Mouse (Mus musculus) hindbrain, embryonic 13.5 days (tissue): Measurements from ENCODE around the gene Plcb2. TPM values are rescaled to one million over a fixed set of nuclear protein-coding genes. Genes with fewer than 3 reads are reported as not detected.

ENCODE experiments used
- ATAC-seq: fragments of 200-750 bp; cut with Nextera tagmentation; 2 replicates; pipeline ENCODE4 v1.8.0; 2017; ENCODE audit warnings: moderate TSS enrichment; ENCODE audit not compliant: low FRiP score
- H3K27ac ChIP-seq: fragments of 300-500 bp; sonication (generic); 2 replicates; pipeline ENCODE4 v1.5.1; 2015; ENCODE audit warnings: inconsistent platforms, mild to moderate bottlenecking, moderate library complexity
- H3K27me3 ChIP-seq: fragments of 300-500 bp; sonication (generic); 2 replicates; pipeline ENCODE4 v1.6.1; 2015; ENCODE audit warnings: mild to moderate bottlenecking, inconsistent platforms
- H3K36me3 ChIP-seq: fragments of 300-500 bp; sonication (generic); 2 replicates; pipeline ENCODE4 v1.6.1; 2015; ENCODE audit warnings: mild to moderate bottlenecking, inconsistent platforms
- H3K4me1 ChIP-seq: fragments of 300-500 bp; sonication (generic); replicated peaks from 2 replicates; pipeline ENCODE4 v1.6.1; 2015; ENCODE audit warnings: inconsistent platforms
- H3K4me2 ChIP-seq: fragments of 300-500 bp; sonication (generic); 2 replicates; pipeline ENCODE4 v1.6.1; 2015; ENCODE audit warnings: inconsistent platforms, mild to moderate bottlenecking, moderate library complexity
- H3K4me3 ChIP-seq: fragments of 300-500 bp; sonication (generic); 2 replicates; pipeline ENCODE4 v1.5.1; 2015; ENCODE audit warnings: mild to moderate bottlenecking, inconsistent platforms
- H3K9ac ChIP-seq: fragments of 300-500 bp; sonication (generic); 2 replicates; pipeline ENCODE4 v1.6.1; 2015; ENCODE audit warnings: mild to moderate bottlenecking, inconsistent platforms
- H3K9me3 ChIP-seq: fragments of 300-500 bp; sonication (generic); 2 replicates; pipeline ENCODE4 v1.6.1; 2016; ENCODE audit warnings: inconsistent platforms
- WGBS: fragments of 180-500 bp; shearing (Covaris S2); methylation state at CpG from one replicate; pipeline ENCODE4 v1.1.7; 2015; 5-methylcytosine and 5-hydroxymethylcytosine counted together
- polyA plus RNA-seq: library from polyadenylated mRNA; unstranded; fragments of >200 nt; fragmentation: Nextera tagmentation; extraction: Ambion mirVana; gene quantifications from 2 replicates; pipeline ENCODE4 v1.2.1, GENCODE M21; 2015

Plcb2 gene
- 0.48 and 0.64 TPM in 2 replicates for polyA plus RNA-seq

DNA sequence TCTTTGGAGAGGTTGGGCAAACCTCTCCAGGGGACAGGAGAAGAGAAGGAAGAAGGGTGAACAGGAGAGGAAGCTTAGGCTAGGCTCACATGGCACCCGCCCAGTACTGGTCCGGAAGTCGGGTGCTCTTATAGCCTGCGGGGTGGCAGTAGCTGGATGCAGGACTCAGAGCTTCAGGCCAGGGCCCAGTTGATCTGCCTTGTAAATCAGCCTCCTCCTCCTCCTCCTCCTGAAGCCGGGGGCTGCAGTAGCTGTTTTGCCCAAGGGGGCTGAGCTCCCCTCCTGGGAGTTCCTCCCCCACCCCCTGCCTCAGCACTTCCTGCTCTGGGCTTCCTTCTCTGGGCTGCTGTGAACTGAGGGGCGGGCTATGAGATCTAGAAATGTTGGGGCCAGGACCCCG is at the start of gene Plcb2:
Plcb2 (minus strand) TSS at position 102 of the 400 bp plus-strand sequence.
- H3K4me3 ChIP-seq, result no peak within 1 kb of the TSS
- no peaks in the 10 kb centered on the region for H3K9me3 ChIP-seq
- no peak within 1 kb of the TSS for H3K9ac ChIP-seq
- H3K27ac ChIP-seq, result no peak within 1 kb of the TSS
- 27% methylated on average over 7 of the region's 7 CpGs for WGBS
- no peak for ATAC-seq
- no peak within 1 kb of the TSS for H3K4me2 ChIP-seq
- H3K4me1 ChIP-seq, result peaks cover 12% of the 10 kb centered on the region
- H3K36me3 ChIP-seq, result no peaks in the 10 kb centered on the region
- H3K27me3 ChIP-seq, result peaks cover 59% of the 10 kb centered on the region

DNA sequence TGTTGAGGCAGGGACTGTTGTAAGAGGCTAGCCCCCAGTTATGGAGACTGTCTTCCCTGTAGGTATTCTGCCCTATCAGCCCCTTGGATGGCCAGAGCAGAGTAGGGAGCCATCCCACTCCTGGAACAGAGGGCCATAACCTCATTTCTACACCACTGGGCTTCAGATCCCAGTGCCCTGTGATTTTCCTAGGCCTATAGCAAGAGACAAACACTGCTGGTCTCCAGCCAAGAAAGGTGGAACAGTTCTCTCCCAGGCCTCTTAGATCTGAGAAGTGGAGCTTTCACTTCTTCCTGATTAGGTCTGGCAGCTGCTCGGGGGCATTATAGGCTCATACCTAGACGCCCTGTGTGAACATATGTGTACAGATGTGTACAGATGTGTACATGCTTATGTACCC is 48.1 kb upstream of the Plcb2 start:
- peaks cover 32% of the 10 kb centered on the region for H3K4me1 ChIP-seq
- 0 out of 2 replicates have a peak, but pooled peaks cover 3% of the 10 kb centered on the region for H3K27me3 ChIP-seq
- peak overlapping the region; percentile 40; the same call in 1 of the 2 replicates for H3K27ac ChIP-seq
- H3K4me3 ChIP-seq, result no peak overlapping the region
- no peak overlapping the region for H3K9ac ChIP-seq
- no peak overlapping the region for H3K4me2 ChIP-seq
- H3K36me3 ChIP-seq, result no peaks in the 10 kb centered on the region
- no peaks in the 10 kb centered on the region for H3K9me3 ChIP-seq
- ATAC-seq, result no peak
- WGBS, result 88% methylated on average over 2 of the region's 2 CpGs

DNA sequence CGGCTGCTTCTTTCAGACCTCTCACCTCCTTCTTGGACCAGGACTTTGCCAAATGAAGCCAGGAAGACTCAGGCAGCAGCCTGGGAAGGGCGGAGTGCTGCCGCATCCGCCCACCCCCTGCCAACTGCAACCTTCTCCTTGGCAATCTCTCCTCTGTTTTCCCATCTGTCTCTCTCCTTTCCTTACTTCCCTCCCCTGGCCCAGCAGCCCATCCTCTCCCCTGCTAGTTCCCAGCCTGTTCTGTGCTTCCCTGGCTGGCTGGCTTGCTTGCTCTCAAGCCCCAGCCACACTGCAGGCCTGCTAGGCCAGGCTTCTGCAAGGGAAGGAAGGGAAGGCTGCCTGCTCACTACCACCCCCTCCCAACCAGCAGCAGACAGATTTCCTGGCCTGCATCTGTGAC is 47.6 kb upstream of the Plcb2 start:
- Histone ChIP-seq H3K4me2 (no peak overlapping the region), H3K4me1 (peaks cover 28% of the 10 kb centered on the region), H3K4me3 (no peak overlapping the region), H3K9me3 (no peaks in the 10 kb centered on the region), H3K27ac (peak overlapping the region; percentile 40; the same call in 1 of the 2 replicates), H3K9ac (no peak overlapping the region), H3K27me3 (0 out of 2 replicates have a peak, but pooled peaks cover 3% of the 10 kb centered on the region), H3K36me3 (no peaks in the 10 kb centered on the region)
- ATAC-seq, result no peak
- WGBS, result 73% methylated on average over 4 of the region's 4 CpGs

DNA sequence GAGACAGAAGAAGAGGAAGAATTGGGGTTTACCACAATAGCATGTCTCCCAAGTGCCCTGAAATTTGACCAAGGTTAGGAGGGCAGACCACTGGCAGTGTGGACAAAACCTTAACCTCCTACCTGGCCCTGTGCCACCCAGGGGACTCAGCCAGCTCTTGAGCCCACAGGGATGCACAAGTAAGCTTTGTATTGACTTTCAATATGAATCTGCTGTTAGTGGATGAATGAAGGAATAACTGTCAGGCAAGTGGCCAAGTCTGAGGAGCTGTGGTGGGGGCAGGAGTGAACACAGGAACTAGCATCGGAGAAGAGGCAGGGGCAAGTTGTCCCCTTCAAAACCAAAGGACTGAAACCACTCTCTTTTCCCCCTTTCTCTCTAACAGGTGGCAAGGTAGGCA is 47.2 kb upstream of the Plcb2 start:
- Histone ChIP-seq H3K27ac (no peak overlapping the region), H3K4me1 (peaks cover 23% of the 10 kb centered on the region), H3K9me3 (no peaks in the 10 kb centered on the region), H3K4me2 (no peak overlapping the region), H3K27me3 (0 out of 2 replicates have a peak, but pooled peaks cover 3% of the 10 kb centered on the region), H3K9ac (no peak overlapping the region), H3K36me3 (no peaks in the 10 kb centered on the region), H3K4me3 (no peak overlapping the region)
- WGBS, result 77% methylated on average over 1 of the region's 1 CpGs
- ATAC-seq, result no peak

GRCm38 (mm10) chr2:118774536-118774935 is 46.3 kb upstream of the Plcb2 start:
- WGBS, result 90% methylated on average over 2 of the region's 2 CpGs
- H3K9ac ChIP-seq, result no peak overlapping the region
- ATAC-seq, result no peak
- H3K27me3 ChIP-seq, result 0 out of 2 replicates have a peak, but pooled peaks cover 3% of the 10 kb centered on the region
- peaks cover 16% of the 10 kb centered on the region for H3K4me1 ChIP-seq
- no peak overlapping the region for H3K4me2 ChIP-seq
- no peak overlapping the region for H3K4me3 ChIP-seq
- H3K27ac ChIP-seq, result no peak overlapping the region
- H3K9me3 ChIP-seq, result no peaks in the 10 kb centered on the region
- no peaks in the 10 kb centered on the region for H3K36me3 ChIP-seq

DNA sequence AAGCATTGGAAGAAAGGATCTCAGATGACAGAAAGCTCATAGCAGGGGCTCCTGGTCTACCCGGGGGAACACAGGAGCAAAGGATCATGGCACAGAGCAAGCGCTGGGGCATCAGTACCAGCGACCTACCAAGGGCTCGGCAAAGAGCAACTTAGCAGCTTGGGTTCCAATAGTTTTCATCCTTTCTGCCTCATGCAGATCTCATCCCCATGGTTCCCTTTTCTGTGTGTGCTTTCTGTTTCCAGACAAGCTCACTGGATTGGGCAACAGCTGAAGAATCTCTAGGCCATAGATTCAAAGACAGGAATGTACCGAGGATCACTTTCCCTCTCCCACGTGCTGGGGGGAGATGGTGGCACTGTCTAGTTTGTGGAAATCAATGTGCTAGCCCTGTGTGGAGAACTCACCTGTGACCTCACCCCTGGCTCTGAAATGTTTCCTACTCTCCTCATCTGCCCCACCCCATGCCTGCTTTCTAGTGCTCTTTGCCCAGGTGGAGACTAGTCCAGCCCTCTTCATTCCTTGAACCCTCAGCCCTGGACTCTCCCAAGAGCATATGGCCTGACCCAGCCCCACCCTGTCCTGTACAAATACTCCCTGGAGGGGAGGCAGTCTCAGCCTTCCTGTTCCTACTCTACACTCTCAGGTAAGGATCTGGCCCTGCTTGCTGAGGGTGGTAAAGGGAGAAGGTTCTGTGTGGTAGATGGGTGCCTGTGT is 44.1 kb upstream of the Plcb2 start, which contains the start of gene Phgr1:
Phgr1 (plus strand) TSS at position 612 of the 717 bp plus-strand sequence.
- Histone ChIP-seq H3K27me3 (0 out of 2 replicates have a peak, but pooled peaks cover 3% of the 10 kb centered on the region), H3K4me2 (no peak within 1 kb of the TSS), H3K4me1 (peaks cover 10% of the 10 kb centered on the region), H3K9me3 (no peaks in the 10 kb centered on the region), H3K9ac (no peak within 1 kb of the TSS), H3K4me3 (no peak within 1 kb of the TSS), H3K36me3 (no peaks in the 10 kb centered on the region), H3K27ac (no peak within 1 kb of the TSS)
- ATAC-seq, result no peak
- WGBS, result 83% methylated on average over 6 of the region's 6 CpGs

DNA sequence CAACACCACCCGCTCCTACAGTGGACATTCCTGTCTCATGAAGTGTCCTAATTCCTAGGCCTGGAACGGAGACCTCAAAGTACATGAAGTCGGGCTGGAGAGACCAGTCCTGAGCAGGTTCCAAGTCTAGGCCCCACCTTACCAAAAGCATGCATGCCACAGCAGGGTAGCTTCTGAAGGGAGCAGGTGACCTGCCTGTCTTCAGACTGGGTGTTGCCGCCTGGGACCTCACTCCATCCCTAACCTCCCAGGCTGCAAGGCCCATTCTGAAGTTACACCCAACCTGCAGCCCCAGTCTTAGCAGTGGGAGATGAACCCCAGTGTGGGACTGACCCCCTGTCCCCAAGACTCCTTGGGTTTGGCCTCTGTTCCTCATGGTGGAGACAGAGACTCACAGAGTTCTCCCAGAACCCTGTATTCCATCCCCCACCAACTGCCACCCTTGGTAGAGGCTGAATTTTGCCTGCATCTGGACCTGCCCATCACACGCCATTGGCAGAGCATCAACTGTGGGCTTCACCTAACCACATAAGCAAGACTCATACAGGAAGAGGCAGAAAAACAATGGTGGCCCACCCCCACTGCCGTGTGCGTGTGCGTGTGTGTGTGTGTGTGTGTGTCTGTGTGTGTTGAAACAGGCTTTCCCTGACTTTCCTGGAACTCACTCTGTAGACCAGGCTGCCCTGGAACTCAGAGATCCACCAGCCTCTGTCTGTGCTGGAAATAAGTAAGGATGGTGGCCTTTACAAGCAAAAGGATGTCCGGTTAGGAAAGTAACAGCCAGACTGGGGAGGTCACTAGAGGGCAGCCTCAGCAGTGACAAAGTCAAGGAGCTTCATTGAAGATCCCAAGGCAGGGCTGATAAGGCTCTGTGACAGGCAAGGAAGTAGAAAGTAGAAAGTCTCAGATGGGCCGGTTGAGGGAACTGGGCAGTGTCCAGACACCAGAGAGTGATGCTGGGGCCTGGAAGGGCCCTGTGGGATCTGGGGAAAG is 38.1 kb upstream of the Plcb2 start:
- peaks cover 3% of the 10 kb centered on the region; the same call in 1 of the 2 replicates for H3K27me3 ChIP-seq
- H3K4me2 ChIP-seq, result no peak overlapping the region
- peaks cover 31% of the 10 kb centered on the region for H3K4me1 ChIP-seq
- no peak overlapping the region for H3K9ac ChIP-seq
- no peak overlapping the region for H3K27ac ChIP-seq
- no peak for ATAC-seq
- H3K36me3 ChIP-seq, result no peaks in the 10 kb centered on the region
- no peak overlapping the region for H3K4me3 ChIP-seq
- WGBS, result 81% methylated on average over 10 of the region's 10 CpGs
- H3K9me3 ChIP-seq, result no peaks in the 10 kb centered on the region

DNA sequence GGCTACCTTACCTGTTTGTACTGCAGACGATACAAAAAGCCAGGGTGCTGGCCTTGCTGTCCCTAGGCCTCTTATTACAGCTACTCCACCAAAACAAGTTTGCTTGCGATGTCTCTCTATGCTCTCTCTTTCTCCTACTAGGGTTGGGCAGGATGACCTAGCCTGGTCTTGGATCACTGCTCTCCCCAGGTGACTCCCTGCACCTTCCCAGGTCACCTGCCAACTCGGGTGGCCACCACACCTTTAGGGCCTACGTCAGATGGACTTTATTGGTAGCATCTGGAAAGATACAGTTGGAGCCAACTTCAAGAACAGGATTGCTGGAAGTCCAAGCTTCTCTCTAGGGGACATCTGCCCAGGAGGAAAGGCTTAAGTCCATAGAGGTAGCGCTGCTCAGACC is 36.6 kb upstream of the Plcb2 start:
- H3K27me3 ChIP-seq, result peaks cover 5% of the 10 kb centered on the region; the same call in 1 of the 2 replicates
- H3K9me3 ChIP-seq, result no peaks in the 10 kb centered on the region
- 86% methylated on average over 5 of the region's 5 CpGs for WGBS
- no peak overlapping the region for H3K4me3 ChIP-seq
- H3K4me2 ChIP-seq, result no peak overlapping the region
- no peaks in the 10 kb centered on the region for H3K36me3 ChIP-seq
- H3K9ac ChIP-seq, result no peak overlapping the region
- peaks cover 45% of the 10 kb centered on the region for H3K4me1 ChIP-seq
- no peak overlapping the region for H3K27ac ChIP-seq
- ATAC-seq, result no peak

DNA sequence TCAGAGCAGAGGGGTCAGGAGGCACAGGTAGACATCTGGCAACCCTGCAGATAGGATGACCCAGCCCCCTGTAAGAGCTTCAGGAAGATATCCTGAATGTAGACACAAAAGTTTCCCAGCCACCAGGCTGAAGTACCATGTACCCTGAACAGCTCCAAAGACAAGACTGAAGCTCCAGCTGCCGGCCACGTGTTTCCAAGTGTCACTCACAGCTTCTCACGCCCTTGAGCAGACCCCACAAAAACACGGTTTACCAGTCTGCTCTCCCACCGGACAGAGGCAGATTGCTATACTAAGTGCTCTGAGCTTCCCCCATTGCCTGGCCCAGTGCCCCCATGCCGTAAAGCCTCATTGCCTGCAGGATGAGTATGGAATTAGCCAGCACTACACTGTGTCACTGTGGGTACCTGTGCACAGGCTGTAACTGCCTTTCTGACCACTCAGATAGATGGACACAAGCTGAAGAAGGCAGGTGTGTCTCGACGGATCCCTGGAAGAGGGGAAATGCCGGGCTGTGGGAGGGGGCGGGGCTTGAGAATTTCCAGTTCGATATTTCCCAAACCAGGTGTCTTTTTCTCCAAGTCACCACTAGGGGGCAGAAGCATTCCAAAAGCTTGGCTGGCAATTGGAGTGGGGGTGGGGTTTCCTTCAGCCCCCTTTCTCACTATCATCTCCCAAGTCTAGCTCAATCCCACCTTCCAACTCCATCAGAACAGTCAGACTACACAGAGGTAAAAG is 36.0 kb upstream of the Plcb2 start:
- peak overlapping the region; percentile 49; the same call in 1 of the 2 replicates for H3K27ac ChIP-seq
- peaks cover 5% of the 10 kb centered on the region; the same call in 1 of the 2 replicates for H3K27me3 ChIP-seq
- no peak overlapping the region for H3K9ac ChIP-seq
- no peak overlapping the region for H3K4me3 ChIP-seq
- H3K36me3 ChIP-seq, result no peaks in the 10 kb centered on the region
- H3K4me2 ChIP-seq, result no peak overlapping the region
- H3K9me3 ChIP-seq, result no peaks in the 10 kb centered on the region
- H3K4me1 ChIP-seq, result peaks cover 50% of the 10 kb centered on the region
- WGBS, result 21% methylated on average over 11 of the region's 11 CpGs
- ATAC-seq, result no peak

DNA sequence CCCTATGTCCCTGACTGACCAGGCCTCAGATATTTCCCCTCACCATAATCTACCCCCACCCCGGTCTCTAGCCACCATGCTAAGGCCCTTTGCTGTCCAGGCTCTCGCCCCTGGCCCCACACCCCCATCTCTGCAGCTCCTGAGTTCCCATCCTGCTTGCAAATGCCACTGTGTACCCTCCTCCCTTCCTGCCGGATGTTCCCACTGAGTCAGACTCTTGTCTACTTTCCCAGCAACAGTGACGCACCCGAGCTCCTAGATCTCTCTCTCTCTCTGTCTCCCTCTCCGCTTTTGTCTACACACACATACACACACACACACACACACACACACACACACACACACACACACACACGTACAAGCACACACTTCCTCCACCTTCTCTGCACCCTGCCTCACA is 35.2 kb upstream of the Plcb2 start:
- Histone ChIP-seq H3K4me1 (peaks cover 50% of the 10 kb centered on the region), H3K27me3 (peaks cover 12% of the 10 kb centered on the region; the same call in 1 of the 2 replicates), H3K36me3 (no peaks in the 10 kb centered on the region), H3K9ac (peak overlapping the region; percentile 71; the same call in 1 of the 2 replicates), H3K27ac (peak overlapping the region; percentile 96), H3K4me2 (no peak overlapping the region), H3K9me3 (no peaks in the 10 kb centered on the region), H3K4me3 (no peak overlapping the region)
- 66% methylated on average over 7 of the region's 7 CpGs for WGBS
- no peak for ATAC-seq

DNA sequence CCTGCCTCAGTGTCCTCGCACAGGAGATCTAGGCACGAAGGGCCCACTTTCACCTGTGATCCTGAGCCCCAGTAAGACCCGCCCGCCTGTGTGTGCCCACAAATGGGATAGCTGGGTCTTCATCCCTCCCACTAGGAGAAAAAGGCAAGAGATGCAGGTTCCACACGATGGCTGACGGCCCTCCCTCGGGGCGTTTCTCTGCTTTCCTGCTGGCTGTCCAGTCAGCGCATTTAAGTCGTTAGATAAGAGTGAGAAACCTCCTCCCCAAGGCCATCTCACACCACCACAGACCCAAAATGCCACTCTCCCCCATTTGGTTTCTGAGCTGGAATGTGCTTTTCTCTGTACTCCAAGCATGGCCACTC is 34.5 kb upstream of the Plcb2 start:
- ATAC-seq, result no peak
- peaks cover 50% of the 10 kb centered on the region for H3K4me1 ChIP-seq

More for the DNA sequence above, 34.5 kb upstream of the Plcb2 start:
- Histone ChIP-seq H3K4me2 (peak overlapping the region; percentile 46), H3K27ac (peak overlapping the region; percentile 96), H3K9ac (peak overlapping the region; percentile 71), H3K4me3 (no peak overlapping the region), H3K36me3 (no peaks in the 10 kb centered on the region), H3K27me3 (peaks cover 16% of the 10 kb centered on the region; the same call in 1 of the 2 replicates), H3K9me3 (no peaks in the 10 kb centered on the region)
- 16% methylated on average over 10 of the region's 10 CpGs for WGBS
